Mouse (Mus musculus): Measurements from ENCODE around the gene Sgcd. TPM values are rescaled to one million over a fixed set of nuclear protein-coding genes. Genes with fewer than 3 reads are reported as not detected.

Gene Sgcd
- polyA plus RNA-seq, 1 experiment = 7.2 TPM

DNA sequence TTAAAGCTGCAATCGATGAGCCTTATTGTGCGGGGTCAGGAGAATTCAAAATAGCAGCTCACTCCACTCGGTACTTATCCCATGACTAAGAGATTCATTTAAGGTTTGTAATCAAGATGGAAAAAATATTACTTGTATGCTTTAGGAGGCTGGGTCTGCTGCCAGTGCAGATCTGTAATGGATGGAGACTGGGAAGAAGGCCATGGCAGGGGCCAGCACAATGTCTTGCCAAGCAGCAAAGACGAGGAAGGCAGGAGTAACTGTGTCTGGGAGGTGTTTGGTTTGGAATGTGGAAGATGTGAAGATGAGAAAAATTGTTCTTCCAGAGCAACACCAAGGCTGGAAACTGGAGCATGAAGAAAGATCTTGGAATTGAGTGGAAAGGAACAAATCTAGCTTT, 36.4 kb downstream of the Sgcd start:
- Histone ChIP-seq H3K79me2 (ENCODE audit: control insufficient read depth, insufficient read depth) (no peaks in the 10 kb centered on the region), H3K27me3 (ENCODE audit: control insufficient read depth, insufficient read depth, insufficient read length) (no peaks in the 10 kb centered on the region), H3ac (ENCODE audit: control insufficient read depth, insufficient read length) (no peak overlapping the region), H3K4me2 (ENCODE audit: low read depth) (no peak overlapping the region), H3K4me3 (no peak overlapping the region), H3K36me3 (ENCODE audit: control insufficient read depth, insufficient read depth) (no peaks in the 10 kb centered on the region)
- TF ChIP-seq POLR2A (IDR thresholded peaks at IDR 0.05; ENCODE audit: insufficient read length, low read depth) (no peak), USF1 (IDR thresholded peaks at IDR 0.05; ENCODE audit: low read depth) (no peak), TCF3 (IDR thresholded peaks at IDR 0.05; ENCODE audit: insufficient read length, low read depth) (no peak), MYOD1 (IDR thresholded peaks at IDR 0.05; ENCODE audit: control insufficient read depth in 1 of 3, insufficient read length in 2 of 3, low read depth in 2 of 3) (no peak), REST (IDR thresholded peaks at IDR 0.05; ENCODE audit: insufficient read depth, insufficient read length) (no peak), CEBPB (IDR thresholded peaks at IDR 0.05; ENCODE audit: insufficient read depth, poor library complexity, severe bottlenecking) (no peak), E2F4 (IDR thresholded peaks at IDR 0.05; ENCODE audit: insufficient read depth) (no peak), MYOG (IDR thresholded peaks at IDR 0.05; ENCODE audit: control insufficient read depth in 1 of 3, insufficient read depth in 1 of 3, insufficient read length in 2 of 3, low read depth in 2 of 3) (no peak), POLR2AphosphoS2 (IDR thresholded peaks at IDR 0.05; ENCODE audit: insufficient read length, low read depth) (no peak), SRF (IDR thresholded peaks at IDR 0.05; ENCODE audit: control insufficient read depth, insufficient read length, low read depth) (no peak), MAX (IDR thresholded peaks at IDR 0.05; ENCODE audit: low read depth) (no peak)

GRCm38 (mm10) chr11:47939795-47940194, 49.0 kb downstream of the Sgcd start:
- Histone ChIP-seq H3K79me2 (ENCODE audit: control insufficient read depth, insufficient read depth) (no peaks in the 10 kb centered on the region), H3K36me3 (ENCODE audit: control insufficient read depth, insufficient read depth) (no peaks in the 10 kb centered on the region), H3ac (ENCODE audit: control insufficient read depth, insufficient read length) (no peak overlapping the region), H3K4me2 (ENCODE audit: low read depth) (no peak overlapping the region), H3K4me3 (no peak overlapping the region), H3K27me3 (ENCODE audit: control insufficient read depth, insufficient read depth, insufficient read length) (no peaks in the 10 kb centered on the region)
- TF ChIP-seq SRF (IDR thresholded peaks at IDR 0.05; ENCODE audit: control insufficient read depth, insufficient read length, low read depth) (no peak), TCF12 (IDR thresholded peaks at IDR 0.05; ENCODE audit: insufficient read depth, poor library complexity, severe bottlenecking) (no peak)

- no peak overlapping the region for H3K4me2 ChIP-seq (ENCODE audit: low read depth)
- no peak overlapping the region for H3K4me3 ChIP-seq
- no peaks in the 10 kb centered on the region for H3K79me2 ChIP-seq (ENCODE audit: control insufficient read depth, insufficient read depth)
- no peak overlapping the region for H3ac ChIP-seq (ENCODE audit: control insufficient read depth, insufficient read length)
- H3K27me3 ChIP-seq (ENCODE audit: control insufficient read depth, insufficient read depth, insufficient read length) = no peaks in the 10 kb centered on the region
- H3K36me3 ChIP-seq (ENCODE audit: control insufficient read depth, insufficient read depth) = no peaks in the 10 kb centered on the region
- TF ChIP-seq POLR2AphosphoS2 (IDR thresholded peaks at IDR 0.05; ENCODE audit: insufficient read length, low read depth) = no peak
- no peak for TF ChIP-seq MAX (IDR thresholded peaks at IDR 0.05; ENCODE audit: low read depth)
- TF ChIP-seq SRF (IDR thresholded peaks at IDR 0.05; ENCODE audit: control insufficient read depth, insufficient read length, low read depth) = no peak
- TF ChIP-seq MYOG (IDR thresholded peaks at IDR 0.05; ENCODE audit: control insufficient read depth in 1 of 3, insufficient read depth in 1 of 3, insufficient read length in 2 of 3, low read depth in 2 of 3) = no peak
- TF ChIP-seq REST (IDR thresholded peaks at IDR 0.05; ENCODE audit: insufficient read depth, insufficient read length) = no peak
- TF ChIP-seq E2F4 (IDR thresholded peaks at IDR 0.05; ENCODE audit: insufficient read depth) = no peak
- TF ChIP-seq USF1 (IDR thresholded peaks at IDR 0.05; ENCODE audit: low read depth) = no peak
- TF ChIP-seq POLR2A (IDR thresholded peaks at IDR 0.05; ENCODE audit: insufficient read length, low read depth) = no peak
- TF ChIP-seq CEBPB (IDR thresholded peaks at IDR 0.05; ENCODE audit: insufficient read depth, poor library complexity, severe bottlenecking) = no peak
- TF ChIP-seq TCF12 (IDR thresholded peaks at IDR 0.05; ENCODE audit: insufficient read depth, poor library complexity, severe bottlenecking) = no peak
- TF ChIP-seq TCF3 (IDR thresholded peaks at IDR 0.05; ENCODE audit: insufficient read length, low read depth) = no peak
- TF ChIP-seq MYOD1 (IDR thresholded peaks at IDR 0.05; ENCODE audit: control insufficient read depth in 1 of 3, insufficient read length in 2 of 3, low read depth in 2 of 3) = no peak
Observed at GRCm38 (mm10) chr11:47917616-47918015, 71.2 kb downstream of the Sgcd start.

DNA sequence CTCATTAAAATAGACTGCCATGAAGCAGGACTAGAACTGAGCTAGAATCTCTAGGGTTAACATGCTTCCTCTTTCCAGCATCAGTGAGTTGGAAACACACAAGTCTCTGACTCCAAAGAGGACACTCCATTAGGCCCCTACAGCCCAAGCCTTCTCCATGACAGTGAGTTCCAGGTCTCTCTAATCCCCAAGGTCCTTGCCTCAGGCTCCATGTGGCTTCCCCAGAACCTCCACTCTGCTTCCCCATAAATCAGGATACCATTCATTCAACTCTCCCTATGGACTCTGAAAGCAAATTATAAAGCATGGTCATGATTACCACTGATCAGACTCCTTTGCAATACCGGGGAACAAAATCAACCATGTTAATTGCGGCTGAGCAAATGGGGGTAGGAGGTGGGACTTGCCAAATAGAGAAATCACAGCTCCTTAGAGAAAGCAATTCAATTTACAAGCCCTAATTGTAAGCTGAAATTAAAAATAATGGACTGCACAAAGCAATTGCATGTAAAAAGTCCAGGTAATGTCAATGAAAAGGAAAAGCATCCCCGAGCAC, 97.1 kb downstream of the Sgcd start:
- no peak overlapping the region for H3ac ChIP-seq (ENCODE audit: control insufficient read depth, insufficient read length)
- H3K4me2 ChIP-seq (ENCODE audit: low read depth) = no peak overlapping the region
- H3K36me3 ChIP-seq (ENCODE audit: control insufficient read depth, insufficient read depth) = no peaks in the 10 kb centered on the region
- no peaks in the 10 kb centered on the region for H3K79me2 ChIP-seq (ENCODE audit: control insufficient read depth, insufficient read depth)
- H3K4me3 ChIP-seq = no peak overlapping the region
- TF ChIP-seq USF1 (IDR thresholded peaks at IDR 0.05; ENCODE audit: low read depth) (no peak), CEBPB (IDR thresholded peaks at IDR 0.05; ENCODE audit: insufficient read depth, poor library complexity, severe bottlenecking) (no peak), TCF3 (IDR thresholded peaks at IDR 0.05; ENCODE audit: insufficient read length, low read depth) (no peak), MYOD1 (IDR thresholded peaks at IDR 0.05; ENCODE audit: control insufficient read depth in 1 of 3, insufficient read length in 2 of 3, low read depth in 2 of 3) (no peak), POLR2A (IDR thresholded peaks at IDR 0.05; ENCODE audit: insufficient read length, low read depth) (no peak), MYOG (IDR thresholded peaks at IDR 0.05; ENCODE audit: control insufficient read depth in 1 of 3, insufficient read depth in 1 of 3, insufficient read length in 2 of 3, low read depth in 2 of 3) (no peak), TCF12 (IDR thresholded peaks at IDR 0.05; ENCODE audit: insufficient read depth, poor library complexity, severe bottlenecking) (no peak), POLR2AphosphoS2 (IDR thresholded peaks at IDR 0.05; ENCODE audit: insufficient read length, low read depth) (no peak), E2F4 (IDR thresholded peaks at IDR 0.05; ENCODE audit: insufficient read depth) (no peak), MAX (IDR thresholded peaks at IDR 0.05; ENCODE audit: low read depth) (no peak), SRF (IDR thresholded peaks at IDR 0.05; ENCODE audit: control insufficient read depth, insufficient read length, low read depth) (no peak), REST (IDR thresholded peaks at IDR 0.05; ENCODE audit: insufficient read depth, insufficient read length) (no peak)
- H3K27me3 ChIP-seq (ENCODE audit: control insufficient read depth, insufficient read depth, insufficient read length) = no peaks in the 10 kb centered on the region

DNA sequence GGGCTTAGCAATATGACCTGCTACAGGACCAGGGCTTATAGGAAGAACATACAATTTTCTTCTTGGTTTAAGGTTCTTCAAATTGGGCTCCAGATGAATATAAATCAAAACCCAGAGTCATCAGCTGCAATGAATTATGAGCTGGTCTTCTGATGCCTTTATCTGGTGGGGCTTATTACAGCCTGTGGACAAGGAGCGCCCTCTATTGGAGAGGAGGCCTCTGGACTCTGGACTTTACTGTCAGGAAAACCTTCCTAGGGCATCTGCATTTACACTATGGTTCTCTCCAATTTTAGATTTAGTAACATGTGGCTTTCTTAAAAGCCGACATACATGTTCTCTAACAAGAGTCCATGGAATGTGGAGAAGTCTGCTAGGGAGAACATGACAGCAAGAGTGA, 98.5 kb downstream of the Sgcd start:
- Histone ChIP-seq H3ac (ENCODE audit: control insufficient read depth, insufficient read length) (no peak overlapping the region), H3K27me3 (ENCODE audit: control insufficient read depth, insufficient read depth, insufficient read length) (no peaks in the 10 kb centered on the region), H3K79me2 (ENCODE audit: control insufficient read depth, insufficient read depth) (no peaks in the 10 kb centered on the region), H3K36me3 (ENCODE audit: control insufficient read depth, insufficient read depth) (no peaks in the 10 kb centered on the region), H3K4me3 (no peak overlapping the region), H3K4me2 (ENCODE audit: low read depth) (no peak overlapping the region)
- TF ChIP-seq MYOD1 (IDR thresholded peaks at IDR 0.05; ENCODE audit: control insufficient read depth in 1 of 3, insufficient read length in 2 of 3, low read depth in 2 of 3) (no peak), POLR2A (IDR thresholded peaks at IDR 0.05; ENCODE audit: insufficient read length, low read depth) (no peak), SRF (IDR thresholded peaks at IDR 0.05; ENCODE audit: control insufficient read depth, insufficient read length, low read depth) (no peak), TCF3 (IDR thresholded peaks at IDR 0.05; ENCODE audit: insufficient read length, low read depth) (no peak), TCF12 (IDR thresholded peaks at IDR 0.05; ENCODE audit: insufficient read depth, poor library complexity, severe bottlenecking) (no peak), USF1 (IDR thresholded peaks at IDR 0.05; ENCODE audit: low read depth) (no peak)
